Mouse (Mus musculus) embryonic fibroblast, embryonic 13.5 days (primary cell): Measurements from ENCODE around the gene Fam222a.

ENCODE experiments used
- CTCF ChIP-seq: IDR thresholded peaks from 2 replicates; pipeline ENCODE4 v1.5.1; 2011; ENCODE audit warnings: mild to moderate bottlenecking, control low read depth, low read length, moderate library complexity, borderline replicate concordance; ENCODE audit not compliant: insufficient read depth
- POLR2A ChIP-seq: IDR thresholded peaks from 2 replicates; pipeline ENCODE4 v1.6.1; 2011; ENCODE audit warnings: low read depth, mild to moderate bottlenecking, control low read depth, low read length, moderate library complexity

- peak; percentile 35; the same call in 1 of the 2 replicates for TF ChIP-seq CTCF
- TF ChIP-seq POLR2A: no peak
Observed at GRCm38 (mm10) chr5:114620305-114620704, 52.5 kb downstream of the Fam222a start.
